In genomic region chr16:90628605-90629120, GRCm38 (mm10) we compare ENCODE assay signal across 9 mouse cellular contexts.
DNase-seq lines count a peak whose midpoint lies in the region; ATAC-seq and TF ChIP-seq lines count a peak whose summit lies in the region.
"Had no signal": no experiment of that assay in that cellular context is flagged by ENCODE, and none has a peak within 500 bp of the region (broad histone marks: within the 10 kb centered on the region; RNA-seq: fewer than 3 reads in every experiment).

No protein-coding gene starts in this region.

- TF ChIP-seq CTCF in liver, postnatal 0 days (IDR thresholded peaks at IDR 0.05; ENCODE audit: low read depth): no peak

- H3K27ac ChIP-seq in heart, embryonic 11.5 days (ENCODE audit: low read depth, low read length): peak overlapping the region; percentile 93
- H3K27ac ChIP-seq in embryonic facial prominence, embryonic 14.5 days (replicated peaks; ENCODE audit: low read depth, low read length): peak overlapping the region; percentile 95
- peak overlapping the region; percentile 34; the same call in 1 of the 2 replicates for H3K27ac ChIP-seq in liver, postnatal 0 days (ENCODE audit: low read depth)

- H3K9ac ChIP-seq in heart, embryonic 11.5 days (ENCODE audit: low read depth, low read length): peak overlapping the region; percentile 63; the same call in 1 of the 2 replicates
- peak overlapping the region; percentile 43 for H3K9ac ChIP-seq in embryonic facial prominence, embryonic 14.5 days (ENCODE audit: low read depth, low read length)
- no peak overlapping the region for H3K9ac ChIP-seq in liver, postnatal 0 days (replicated peaks)

- no peaks in the 10 kb centered on the region for H3K9me3 ChIP-seq in heart, embryonic 11.5 days (replicated peaks; ENCODE audit: control insufficient read depth, low read length)
- no peaks in the 10 kb centered on the region for H3K9me3 ChIP-seq in embryonic facial prominence, embryonic 14.5 days (ENCODE audit: control insufficient read depth, low read length)
- no peaks in the 10 kb centered on the region for H3K9me3 ChIP-seq in liver, postnatal 0 days (ENCODE audit: low read length)

- H3K27me3 ChIP-seq in heart, embryonic 11.5 days (ENCODE audit: control insufficient read depth, insufficient read depth, low read length): no peaks in the 10 kb centered on the region
- no peaks in the 10 kb centered on the region for H3K27me3 ChIP-seq in embryonic facial prominence, embryonic 14.5 days (replicated peaks; ENCODE audit: control insufficient read depth, insufficient read depth, low read length)
- H3K27me3 ChIP-seq in liver, postnatal 0 days (ENCODE audit: insufficient read depth, low read length): no peaks in the 10 kb centered on the region

- TF ChIP-seq EP300 in liver, postnatal 0 days (IDR thresholded peaks at IDR 0.05; ENCODE audit: low read depth): no peak

- H3K36me3 ChIP-seq in heart, embryonic 11.5 days (ENCODE audit: control insufficient read depth, insufficient read depth, low read length): no peaks in the 10 kb centered on the region
- H3K36me3 ChIP-seq in embryonic facial prominence, embryonic 14.5 days (ENCODE audit: control insufficient read depth, insufficient read depth, low read length): no peaks in the 10 kb centered on the region
- no peaks in the 10 kb centered on the region for H3K36me3 ChIP-seq in liver, postnatal 0 days (replicated peaks; ENCODE audit: insufficient read depth, low read length)

- H3K4me2 ChIP-seq in heart, embryonic 11.5 days: peak overlapping the region; percentile 49
- peak overlapping the region; percentile 34 for H3K4me2 ChIP-seq in embryonic facial prominence, embryonic 14.5 days (ENCODE audit: low read depth, low read length)
- no peak overlapping the region for H3K4me2 ChIP-seq in liver, postnatal 0 days (ENCODE audit: low read depth, low read length)

- no peak for ATAC-seq in heart, embryonic 11.5 days (replicated peaks; ENCODE audit: insufficient number of reproducible peaks, low FRiP score, low TSS enrichment)
- no peak for ATAC-seq in embryonic facial prominence, embryonic 14.5 days (ENCODE audit: low read depth)
- ATAC-seq in liver, postnatal 0 days: no peak

- DNase-seq in heart, adult 9 months (ENCODE audit: low spot score in 2 of 2): no peak
- peak; percentile 70 for DNase-seq in embryonic facial prominence, embryonic 14.5 days (ENCODE audit: low spot score)
- DNase-seq in heart, postnatal 4 days: peak; percentile 56
- DNase-seq in liver, postnatal 0 days: no peak
- no peak for DNase-seq in right cerebral cortex, postnatal 36 days (ENCODE audit: low spot score in 2 of 2)
- no peak for DNase-seq in layer of hippocampus, postnatal 10 days (ENCODE audit: low spot score in 2 of 2)
- DNase-seq in embryo, embryonic 10.5 days (ENCODE audit: low spot score): no peak
- DNase-seq: spleen, adult 18-20 months had no signal

- WGBS in heart, embryonic 11.5 days (ENCODE audit: insufficient replicate concordance): 29% methylated on average over 13 of the region's 13 CpGs
- 23% methylated on average over 13 of the region's 13 CpGs for WGBS in embryonic facial prominence, embryonic 14.5 days
- WGBS in liver, postnatal 0 days (ENCODE audit: insufficient replicate concordance): 58% methylated on average over 13 of the region's 13 CpGs

- peaks cover 38% of the 10 kb centered on the region for H3K4me1 ChIP-seq in heart, embryonic 11.5 days (ENCODE audit: control insufficient read depth, insufficient read depth, low read length)
- peaks cover 54% of the 10 kb centered on the region for H3K4me1 ChIP-seq in embryonic facial prominence, embryonic 14.5 days (ENCODE audit: control insufficient read depth, insufficient read depth, low read length)
- no peaks in the 10 kb centered on the region for H3K4me1 ChIP-seq in liver, postnatal 0 days (ENCODE audit: insufficient read depth)

- no peak overlapping the region for H3K4me3 ChIP-seq in heart, embryonic 11.5 days (ENCODE audit: low read depth, low read length)
- H3K4me3 ChIP-seq in embryonic facial prominence, embryonic 14.5 days (ENCODE audit: low read depth, low read length): no peak overlapping the region
- no peak overlapping the region for H3K4me3 ChIP-seq in liver, postnatal 0 days (ENCODE audit: low read depth, low read length)

Comparison
In these comparisons a context has a peak if more than half of its experiments do, and no peak if none do; other contexts are left out.
1. DNase-seq: peak in embryonic facial prominence, embryonic 14.5 days (single experiment) and heart, postnatal 4 days (single experiment); none in heart, adult 9 months (0 of 2), liver, postnatal 0 days (single experiment), right cerebral cortex, postnatal 36 days (0 of 2), layer of hippocampus, postnatal 10 days (0 of 2) and embryo, embryonic 10.5 days (single experiment).
2. H3K27ac ChIP-seq: peak in every context shown above with its lines; median percentile 95 in embryonic facial prominence, embryonic 14.5 days; 93 in heart, embryonic 11.5 days; 34 in liver, postnatal 0 days.